Mouse (Mus musculus) brain, embryonic 14.5 days (tissue): ENCODE results near the gene Chil6. TPM values are rescaled to one million over a fixed set of nuclear protein-coding genes. Genes with fewer than 3 reads are reported as not detected.

Source experiments
- DNase-seq: peaks from one replicate; pipeline ENCODE4 v3.0.0-alpha.2; 2011; ENCODE audit warnings: low read depth
- CTCF ChIP-seq: fragments of 200-500 bp; IDR thresholded peaks from 2 replicates; pipeline ENCODE4 v1.5.1; 2012; ENCODE audit warnings: inconsistent platforms, mild to moderate bottlenecking, moderate library complexity, borderline replicate concordance; ENCODE audit not compliant: insufficient read depth, insufficient read length; ENCODE audit errors: extremely low read depth
- POLR2A ChIP-seq: fragments of 200-500 bp; IDR thresholded peaks from 2 replicates; pipeline ENCODE4 v1.6.1; 2012; ENCODE audit warnings: mild to moderate bottlenecking, inconsistent platforms, borderline replicate concordance; ENCODE audit not compliant: poor library complexity, insufficient read depth, insufficient read length, severe bottlenecking; ENCODE audit errors: extremely low read depth
- polyA plus RNA-seq: library from polyadenylated mRNA; depleted of rRNA; stranded (reverse); fragments of >200 nt; gene quantifications from 2 replicates; pipeline ENCODE4 v1.2.3, GENCODE M21; 2012; rRNA removed

The Chil6 gene
- not detected in 2 replicates for polyA plus RNA-seq

DNA sequence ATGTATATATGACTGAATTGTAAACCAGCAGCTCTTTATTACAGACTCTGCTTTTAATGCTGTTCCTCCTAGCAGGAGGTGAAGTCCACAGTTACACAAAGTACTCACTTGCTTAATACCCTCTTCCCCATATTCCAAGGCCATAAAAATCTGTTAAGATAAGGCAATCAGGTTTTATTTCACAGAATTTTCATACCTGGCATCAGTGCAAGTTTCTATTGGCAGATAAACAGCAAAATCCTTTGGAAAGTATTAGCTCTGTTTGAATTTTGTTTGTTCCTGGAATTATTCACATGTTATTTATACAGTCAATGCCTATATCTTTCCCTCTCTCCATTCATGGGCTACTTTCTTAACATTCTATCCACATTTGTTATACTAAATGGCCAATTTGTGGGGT, at the start of gene Chil6:
Gene Chil6 (minus strand): TSS at position 101 of the 400 bp plus-strand sequence.
- TF ChIP-seq CTCF (no peak), POLR2A (no peak)
- DNase-seq: no peak

DNA sequence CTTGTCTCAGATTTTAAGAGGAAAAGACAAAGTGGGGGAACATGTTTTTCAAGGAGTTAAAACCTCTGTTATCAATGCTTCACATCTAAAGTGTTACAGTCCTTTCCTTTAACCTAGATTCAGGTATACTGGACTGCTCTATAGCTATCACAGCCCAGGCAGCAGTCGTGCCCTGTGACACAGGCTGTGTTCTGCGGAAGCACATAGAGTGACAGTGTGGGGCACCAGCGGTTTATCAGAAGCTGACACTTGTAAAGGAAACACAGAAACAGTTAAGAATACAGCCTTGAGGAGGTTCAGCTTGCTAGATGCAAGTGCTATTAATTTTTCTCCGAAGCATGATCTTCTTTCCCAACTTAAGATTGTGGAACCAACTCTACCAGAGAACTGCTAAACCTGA, 46.6 kb upstream of the Chil6 start:
- no peak for DNase-seq
- TF ChIP-seq CTCF (no peak), POLR2A (no peak)

DNA sequence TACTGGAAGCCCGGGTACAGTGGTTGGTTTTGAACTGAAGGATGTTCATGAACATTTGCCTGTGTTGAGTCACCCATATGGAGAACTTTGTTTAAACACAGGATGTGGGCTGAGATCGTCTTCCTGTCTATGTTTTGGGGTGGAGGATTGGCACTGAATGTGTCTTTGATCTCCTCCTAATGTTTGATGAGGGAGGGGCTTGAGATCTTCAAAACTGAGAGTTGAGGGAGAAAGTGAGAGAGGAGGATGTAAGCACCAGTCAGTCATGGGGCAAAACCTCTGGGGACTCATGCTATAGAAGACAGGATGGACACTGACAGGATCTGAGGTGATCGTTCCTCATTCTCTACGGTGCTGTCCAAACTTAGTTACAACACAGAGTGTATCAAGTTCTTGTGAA, 43.6 kb upstream of the Chil6 start:
- TF ChIP-seq CTCF: no peak
- no peak for TF ChIP-seq POLR2A
- no peak for DNase-seq

DNA sequence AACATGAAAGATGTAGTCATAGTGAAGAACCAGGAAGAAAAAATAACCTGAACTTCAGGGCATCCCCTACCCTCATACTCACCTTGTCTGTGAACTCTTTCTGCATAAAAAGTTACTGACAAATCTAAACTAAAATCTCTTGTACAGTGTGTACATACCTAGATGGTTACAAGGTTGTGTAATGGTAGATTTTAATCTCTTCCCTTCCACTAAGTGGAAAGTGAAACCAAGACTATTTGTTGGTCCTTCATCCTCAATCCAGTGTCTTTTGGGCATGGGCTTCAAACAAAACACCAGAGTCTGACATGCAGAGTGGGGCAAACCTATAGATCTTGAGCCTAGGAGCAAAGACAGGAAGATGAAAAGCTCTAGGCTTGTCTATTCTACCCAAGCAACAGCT, 43.0 kb upstream of the Chil6 start:
- no peak for DNase-seq
- TF ChIP-seq CTCF (no peak), POLR2A (no peak)

DNA sequence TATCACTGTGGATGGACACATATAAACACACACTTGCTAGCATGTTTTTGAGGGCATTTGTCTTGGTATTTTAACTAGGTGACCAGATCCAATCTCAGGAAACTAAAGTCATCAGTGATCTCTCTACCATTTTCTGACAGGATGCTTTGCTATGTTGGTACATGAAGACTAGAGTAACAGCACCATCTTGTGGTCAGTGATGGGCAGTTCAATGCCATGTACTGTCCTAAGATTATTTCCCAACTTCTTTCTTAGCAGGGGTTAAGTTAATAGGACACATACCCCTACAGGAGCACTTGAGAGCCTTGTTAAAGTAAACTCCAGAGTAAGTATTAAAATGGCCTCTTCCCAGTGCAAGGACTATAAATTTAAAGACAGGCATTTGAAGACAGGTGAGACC, 42.6 kb upstream of the Chil6 start:
- TF ChIP-seq CTCF (peak; percentile 69), POLR2A (no peak)
- DNase-seq: peak; percentile 78

Other genes with a start within 250 kb of the Chil6 start
- 0.05 TPM in 1 of 2 replicates, not detected in the other for gene Chil3, start 238.6 kb downstream of the Chil6 start, polyA plus RNA-seq
- not detected in 2 replicates for gene Chil4, start 186.7 kb downstream of the Chil6 start, polyA plus RNA-seq
- gene Dennd2d, start 76.2 kb upstream of the Chil6 start, polyA plus RNA-seq: 0.29 and 0.49 TPM in 2 replicates
- 36.1 and 42.9 TPM in 2 replicates for gene Dram2, start 141.6 kb upstream of the Chil6 start, polyA plus RNA-seq
- gene Cept1, start 141.6 kb upstream of the Chil6 start, polyA plus RNA-seq: 27.9 and 30.0 TPM in 2 replicates